Mouse (Mus musculus) hindbrain, embryonic 10.5 days (tissue): ENCODE measurements at regions not wholly inside any gene's neighbourhood (a gene's known extent, or its start where the extent isn't known, plus 50 kb on each side); places are given as distances from the start of the nearest gene placed in this dataset.
A peak's percentile ranks its signal among the peaks of the same experiment; 100 is the strongest.

ENCODE experiments used
- DNase-seq: peaks from one replicate; pipeline ENCODE4 v3.0.0-alpha.2; 2017; ENCODE audit warnings: low spot score
- H3K27ac ChIP-seq: fragments of 300-500 bp; sonication (generic); 2 replicates; pipeline ENCODE4 v1.5.1; 2016; ENCODE audit warnings: mild to moderate bottlenecking, moderate library complexity
- H3K27me3 ChIP-seq: fragments of 300-500 bp; sonication (generic); 2 replicates; pipeline ENCODE4 v1.6.1; 2016; ENCODE audit warnings: mild to moderate bottlenecking; ENCODE audit not compliant: poor library complexity, insufficient read depth, severe bottlenecking
- H3K36me3 ChIP-seq: fragments of 300-500 bp; sonication (generic); 2 replicates; pipeline ENCODE4 v1.6.1; 2016; ENCODE audit warnings: mild to moderate bottlenecking, moderate library complexity
- H3K4me1 ChIP-seq: fragments of 300-500 bp; sonication (generic); replicated peaks from 2 replicates; pipeline ENCODE4 v1.6.1; 2016; ENCODE audit warnings: mild to moderate bottlenecking
- H3K4me3 ChIP-seq: fragments of 300-500 bp; sonication (generic); 2 replicates; pipeline ENCODE4 v1.5.1; 2016; ENCODE audit warnings: mild to moderate bottlenecking, moderate library complexity
- H3K9me3 ChIP-seq: fragments of 300-500 bp; sonication (generic); 2 replicates; pipeline ENCODE4 v1.6.1; 2016; ENCODE audit warnings: mild to moderate bottlenecking, moderate library complexity
- WGBS: fragments of 180-500 bp; shearing (Covaris S2); methylation state at CpG from one replicate; pipeline ENCODE4 v1.1.7; 2016; 5-methylcytosine and 5-hydroxymethylcytosine counted together

- H3K27me3 ChIP-seq = no peaks in the 10 kb centered on the region
- no peaks in the 10 kb centered on the region for H3K9me3 ChIP-seq
- H3K27ac ChIP-seq = peak overlapping the region; percentile 62
- no peaks in the 10 kb centered on the region for H3K36me3 ChIP-seq
- DNase-seq = no peak
- peaks cover 41% of the 10 kb centered on the region for H3K4me1 ChIP-seq
- no peak overlapping the region for H3K4me3 ChIP-seq
- 85% methylated on average over 4 of the region's 4 CpGs for WGBS
These were observed 54.3 kb upstream of the Lrpap1 start for GRCm38 (mm10) chr5:35159854-35160253.

- 53% methylated on average over 9 of the region's 9 CpGs for WGBS
These were observed 53.7 kb upstream of the Lrpap1 start for GRCm38 (mm10) chr5:35159178-35159661.

GRCm38 (mm10) chr5:35158346-35159047 lies 52.9 kb upstream of the Lrpap1 start:
- Histone ChIP-seq H3K36me3 (no peaks in the 10 kb centered on the region), H3K9me3 (no peaks in the 10 kb centered on the region), H3K27me3 (no peaks in the 10 kb centered on the region), H3K4me1 (peaks cover 41% of the 10 kb centered on the region), H3K27ac (peak overlapping the region; percentile 5), H3K4me3 (no peak overlapping the region)
- DNase-seq = peak; percentile 21
- 53% methylated on average over 8 of the region's 8 CpGs for WGBS

More at GRCm38 (mm10) chr5:35159178-35159661, 53.7 kb upstream of the Lrpap1 start:
- Histone ChIP-seq H3K27ac (peak overlapping the region; percentile 5), H3K27me3 (no peaks in the 10 kb centered on the region), H3K4me3 (no peak overlapping the region), H3K36me3 (no peaks in the 10 kb centered on the region), H3K4me1 (peaks cover 41% of the 10 kb centered on the region), H3K9me3 (no peaks in the 10 kb centered on the region)
- DNase-seq = no peak

- DNase-seq = peak; percentile 25
- H3K9me3 ChIP-seq = peaks cover under 1% of the 10 kb centered on the region; the same call in 1 of the 2 replicates
- no peaks in the 10 kb centered on the region for H3K27me3 ChIP-seq
- no peak overlapping the region for H3K27ac ChIP-seq
- WGBS = 61% methylated on average over 7 of the region's 7 CpGs
- no peak overlapping the region for H3K4me3 ChIP-seq
- H3K4me1 ChIP-seq = peaks cover 41% of the 10 kb centered on the region
- no peaks in the 10 kb centered on the region for H3K36me3 ChIP-seq
These were observed 50.8 kb upstream of the Lrpap1 start for GRCm38 (mm10) chr5:35156371-35156770.

- no peaks in the 10 kb centered on the region for H3K27me3 ChIP-seq
- H3K9me3 ChIP-seq = peaks cover 7% of the 10 kb centered on the region; the same call in 1 of the 2 replicates
- no peak overlapping the region for H3K27ac ChIP-seq
- 80% methylated on average over 3 of the region's 3 CpGs for WGBS
- H3K4me1 ChIP-seq = peaks cover 41% of the 10 kb centered on the region
- DNase-seq = no peak
- peaks cover 4% of the 10 kb centered on the region; the same call in 1 of the 2 replicates for H3K36me3 ChIP-seq
- H3K4me3 ChIP-seq = no peak overlapping the region
These were observed 50.2 kb upstream of the Lrpap1 start for GRCm38 (mm10) chr5:35155717-35156116.
